Mouse (Mus musculus) fibroblast of lung, adult 2 months (primary cell): ENCODE data around the gene Gm10282.

ENCODE experiments used
- DNase-seq: peaks from one replicate; pipeline ENCODE4 v3.0.0-alpha.2; 2011; ENCODE audit warnings: low read depth

Gene Gm10282

GRCm38 (mm10) chr8:72323131-72323725 is 18.2 kb upstream of the Gm10282 start:
- no peak for DNase-seq

GRCm38 (mm10) chr8:72322471-72322889 is 17.4 kb upstream of the Gm10282 start:
- DNase-seq: peak; percentile 25

- DNase-seq: no peak
These were observed 16.8 kb upstream of the Gm10282 start for GRCm38 (mm10) chr8:72321635-72322441.

GRCm38 (mm10) chr8:72320803-72321583 is 15.9 kb upstream of the Gm10282 start:
- no peak for DNase-seq

GRCm38 (mm10) chr8:72319921-72320802 is 15.1 kb upstream of the Gm10282 start:
- DNase-seq: no peak

GRCm38 (mm10) chr8:72319397-72319796 is 14.3 kb upstream of the Gm10282 start:
- no peak for DNase-seq

- peak; percentile 90 for DNase-seq
These were observed 13.8 kb upstream of the Gm10282 start, which contains the start of gene Klf2 for GRCm38 (mm10) chr8:72318801-72319322. Gene Klf2, plus strand, starts transcription at chr8:72319033.

GRCm38 (mm10) chr8:72317741-72318301 is 12.8 kb upstream of the Gm10282 start:
- DNase-seq: no peak

GRCm38 (mm10) chr8:72316053-72316695 is 11.1 kb upstream of the Gm10282 start:
- DNase-seq: no peak

- no peak for DNase-seq
These were observed 8.0 kb upstream of the Gm10282 start for GRCm38 (mm10) chr8:72312926-72313518.

GRCm38 (mm10) chr8:72310849-72311506 is 5.9 kb upstream of the Gm10282 start:
- no peak for DNase-seq

GRCm38 (mm10) chr8:72308276-72308675 is 3.2 kb upstream of the Gm10282 start:
- DNase-seq: no peak

GRCm38 (mm10) chr8:72306913-72307312 is 1.9 kb upstream of the Gm10282 start:
- DNase-seq: no peak

- peak; percentile 95 for DNase-seq
These were observed 1.4 kb downstream of the Gm10282 start for GRCm38 (mm10) chr8:72303633-72304032.

GRCm38 (mm10) chr8:72302986-72303612 is 2.0 kb downstream of the Gm10282 start:
- peak; percentile 77 for DNase-seq

GRCm38 (mm10) chr8:72301497-72301896 is 3.6 kb downstream of the Gm10282 start:
- DNase-seq: no peak

- no peak for DNase-seq
These were observed 4.2 kb downstream of the Gm10282 start for GRCm38 (mm10) chr8:72300654-72301400.

- DNase-seq: no peak
These were observed 6.1 kb downstream of the Gm10282 start for GRCm38 (mm10) chr8:72298928-72299327.
